Mouse (Mus musculus): ENCODE results near the gene Gm28374. TPM values are rescaled to one million over a fixed set of nuclear protein-coding genes. Genes with fewer than 3 reads are reported as not detected.
A peak's percentile ranks its signal among the peaks of the same experiment; 100 is the strongest.

The Gm28374 gene
- polyA plus RNA-seq, 1 experiment from 2014 or later, result 1.9 TPM

DNA sequence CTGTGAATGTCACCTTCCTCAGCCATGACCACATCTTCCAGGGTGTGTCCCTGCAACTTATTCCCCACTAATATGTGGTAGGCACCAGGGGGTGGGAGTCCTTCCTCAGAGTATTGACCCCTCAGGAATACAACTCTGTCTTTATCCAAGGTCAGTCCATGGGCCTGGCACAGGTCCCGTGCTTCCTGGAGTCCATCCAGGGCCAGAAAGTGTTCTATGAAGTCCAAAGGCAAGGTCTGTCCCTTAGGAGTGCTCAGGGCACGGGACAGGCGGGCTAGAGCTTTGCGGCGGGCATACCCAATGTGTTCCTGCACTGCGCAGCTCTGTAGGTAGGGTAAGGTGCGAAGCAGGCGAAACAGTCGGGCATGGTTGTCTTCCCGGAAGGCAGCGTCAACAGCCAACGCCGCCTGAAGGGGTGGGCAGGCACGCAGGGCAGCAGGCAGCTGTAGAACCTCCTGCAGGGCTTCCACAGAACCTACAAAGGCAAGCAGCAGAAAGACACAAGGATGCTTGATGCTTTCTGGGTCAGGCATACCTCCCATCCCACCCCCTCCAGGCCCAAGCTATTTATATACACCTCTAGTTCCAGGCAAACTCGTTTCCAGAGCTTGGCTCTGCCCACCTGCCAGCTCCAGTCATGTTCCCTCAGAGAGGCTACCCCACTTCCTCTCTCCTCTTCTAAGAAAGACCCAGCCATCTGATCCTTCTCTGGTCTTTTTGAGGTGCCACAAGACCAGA, 34.2 kb upstream of the Gm28374 start:
- no peak overlapping the region for H3K27ac ChIP-seq
- H3K4me1 ChIP-seq, result peaks cover 23% of the 10 kb centered on the region
- peak overlapping the region; percentile 91; the same call in 1 of the 2 replicates for H3K9ac ChIP-seq
- 91% methylated on average over 15 of the region's 15 CpGs for WGBS
- no peaks in the 10 kb centered on the region for H3K27me3 ChIP-seq
- no peak for ATAC-seq (ENCODE audit: low FRiP score, low read depth)
- no peaks in the 10 kb centered on the region for H3K9me3 ChIP-seq
- H3K4me3 ChIP-seq, result peak overlapping the region; percentile 90; the same call in 1 of the 2 replicates
- peak overlapping the region; percentile 90 for H3K4me2 ChIP-seq (replicated peaks)
- H3K36me3 ChIP-seq, result peaks cover 43% of the 10 kb centered on the region

DNA sequence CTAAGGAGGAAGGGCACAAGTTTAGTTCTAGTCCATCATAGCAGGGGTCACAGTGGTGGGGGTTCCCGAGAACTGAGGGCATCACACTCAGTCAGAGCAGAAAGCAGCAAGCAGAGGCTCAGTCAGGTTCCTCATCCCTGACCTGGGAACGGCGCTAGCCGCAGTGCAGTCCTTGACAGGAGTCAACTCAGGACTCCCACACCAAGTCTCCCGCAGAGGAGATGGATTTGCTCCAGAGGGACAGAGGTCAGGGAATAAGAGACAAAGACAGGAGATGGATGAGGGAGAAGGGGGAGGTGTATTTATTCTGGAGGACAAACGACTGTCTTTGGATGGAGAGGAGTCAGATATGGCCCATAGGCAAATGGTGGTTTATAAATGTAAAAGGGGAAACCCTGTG, 31.1 kb upstream of the Gm28374 start:
- no peak for ATAC-seq (ENCODE audit: low FRiP score, low read depth)
- Histone ChIP-seq H3K4me2 (replicated peaks) (no peak overlapping the region), H3K36me3 (peaks cover 38% of the 10 kb centered on the region), H3K4me3 (no peak overlapping the region), H3K4me1 (peaks cover 14% of the 10 kb centered on the region), H3K9me3 (no peaks in the 10 kb centered on the region), H3K9ac (no peak overlapping the region), H3K27ac (no peak overlapping the region), H3K27me3 (no peaks in the 10 kb centered on the region)
- WGBS, result 63% methylated on average over 6 of the region's 6 CpGs

DNA sequence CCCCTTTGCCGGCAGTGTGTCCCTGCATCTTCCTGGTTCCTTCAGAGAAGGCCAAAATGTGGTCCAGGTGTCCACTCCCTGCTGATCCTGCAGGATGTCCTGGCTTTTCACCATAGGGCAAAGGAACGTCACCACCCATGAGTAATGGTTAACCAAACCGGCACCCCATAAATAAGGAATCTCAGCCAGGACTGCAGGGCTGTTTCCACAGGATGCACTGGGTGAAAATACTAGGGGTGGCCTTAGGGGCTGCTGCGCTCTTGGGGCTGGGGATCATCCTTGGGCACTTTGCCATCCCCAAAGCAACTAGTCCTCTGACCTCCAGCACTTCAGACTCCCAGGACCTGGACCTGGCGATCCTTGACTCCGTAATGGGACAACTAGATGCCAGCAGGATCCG, 23.5 kb upstream of the Gm28374 start, which contains the start of gene Naaladl1:
Gene Naaladl1, plus strand, starts transcription at position 197 of the 400 bp plus-strand sequence.
- WGBS, result 77% methylated on average over 7 of the region's 7 CpGs
- Histone ChIP-seq H3K9me3 (no peaks in the 10 kb centered on the region), H3K27me3 (no peaks in the 10 kb centered on the region), H3K9ac (no peak within 1 kb of the TSS), H3K4me1 (no peaks in the 10 kb centered on the region), H3K36me3 (no peaks in the 10 kb centered on the region), H3K27ac (no peak within 1 kb of the TSS), H3K4me2 (replicated peaks) (no peak within 1 kb of the TSS), H3K4me3 (no peak within 1 kb of the TSS)
- ATAC-seq (ENCODE audit: low FRiP score, low read depth), result no peak

DNA sequence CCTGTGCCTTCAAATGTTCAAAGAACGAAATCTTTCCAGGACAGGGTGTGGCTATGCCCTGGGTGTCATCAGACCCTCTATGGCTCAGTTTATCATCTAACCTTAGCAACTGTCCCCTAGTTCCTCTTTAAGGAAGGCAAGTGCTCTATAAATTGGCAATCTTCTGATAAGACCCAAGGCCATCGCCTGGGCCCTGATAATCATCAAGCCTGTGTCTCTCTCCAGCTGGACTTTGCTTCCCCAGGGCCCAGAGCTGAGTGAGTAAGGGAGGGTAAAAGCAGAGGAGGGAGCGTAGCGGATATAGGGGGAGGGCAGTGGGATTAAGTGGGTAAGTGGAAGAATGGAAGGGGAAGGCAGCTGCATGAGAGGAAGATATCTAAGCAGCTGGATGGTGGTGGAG, 22.4 kb upstream of the Gm28374 start:
- peaks cover 5% of the 10 kb centered on the region; the same call in 1 of the 2 replicates for H3K36me3 ChIP-seq
- no peaks in the 10 kb centered on the region for H3K9me3 ChIP-seq
- no peaks in the 10 kb centered on the region for H3K4me1 ChIP-seq
- H3K4me3 ChIP-seq, result no peak overlapping the region
- H3K27me3 ChIP-seq, result no peaks in the 10 kb centered on the region
- WGBS, result 81% methylated on average over 4 of the region's 4 CpGs
- no peak for ATAC-seq (ENCODE audit: low FRiP score, low read depth)
- no peak overlapping the region for H3K9ac ChIP-seq
- no peak overlapping the region for H3K27ac ChIP-seq
- no peak overlapping the region for H3K4me2 ChIP-seq (replicated peaks)

DNA sequence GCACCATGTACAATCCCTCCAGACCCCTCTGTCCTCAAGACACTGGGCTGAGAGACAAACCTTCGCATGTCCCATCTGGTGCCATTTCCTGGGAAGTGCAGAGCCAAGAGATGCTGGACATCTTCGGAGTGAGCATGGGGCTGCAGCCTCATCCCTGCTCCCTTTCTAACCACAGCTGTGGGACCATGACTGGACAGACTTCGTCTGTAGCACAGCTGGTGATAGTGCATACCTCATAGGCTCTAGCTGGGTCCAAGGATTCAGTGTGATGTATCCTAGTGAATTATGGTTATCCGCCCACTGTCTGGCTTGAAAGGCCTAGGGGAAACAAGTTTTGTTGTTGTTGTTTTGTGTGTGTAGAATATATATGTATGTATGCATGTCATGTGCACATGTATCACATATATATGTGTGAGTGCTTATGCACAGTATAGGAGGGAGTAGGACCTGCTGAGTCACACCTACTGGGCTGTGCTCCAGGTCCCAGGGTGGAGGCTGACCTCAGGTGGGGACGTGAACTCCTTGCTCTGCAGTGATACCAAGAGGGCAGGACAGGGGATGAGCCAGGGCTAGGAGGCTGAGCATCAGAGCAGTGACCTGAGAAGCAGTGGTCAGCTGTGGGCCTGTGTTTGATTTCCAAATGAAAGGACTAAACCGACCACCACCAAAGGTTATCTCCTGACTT, 20.3 kb upstream of the Gm28374 start:
- H3K27ac ChIP-seq, result no peak overlapping the region
- no peak overlapping the region for H3K4me2 ChIP-seq (replicated peaks)
- no peak overlapping the region for H3K4me3 ChIP-seq
- H3K27me3 ChIP-seq, result no peaks in the 10 kb centered on the region
- 80% methylated on average over 6 of the region's 6 CpGs for whole genome bisulfite sequencing
- H3K4me1 ChIP-seq, result no peaks in the 10 kb centered on the region
- no peaks in the 10 kb centered on the region for H3K9me3 ChIP-seq
- ATAC-seq (ENCODE audit: low FRiP score, low read depth), result no peak
- no peak overlapping the region for H3K9ac ChIP-seq
- H3K36me3 ChIP-seq, result peaks cover 13% of the 10 kb centered on the region

DNA sequence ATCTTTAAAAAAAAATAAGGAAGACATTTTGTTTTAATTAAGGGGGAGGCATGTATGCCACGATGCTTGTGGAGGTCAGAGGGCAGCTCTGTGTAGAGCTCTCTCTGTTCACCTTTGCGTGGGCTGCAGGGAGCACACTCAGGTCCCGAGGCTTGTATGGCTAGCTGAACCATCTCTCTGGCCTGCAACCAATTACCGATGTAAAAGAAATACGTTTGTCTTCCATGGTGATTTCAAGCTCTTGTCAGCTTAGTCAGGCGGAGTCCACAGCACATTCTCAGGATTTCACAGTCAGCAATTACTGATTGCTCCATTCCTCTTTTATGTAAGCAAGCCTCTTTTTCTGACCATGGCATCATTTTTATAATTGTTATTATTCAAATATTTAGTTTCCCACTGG, 19.1 kb upstream of the Gm28374 start:
- Histone ChIP-seq H3K36me3 (peaks cover 13% of the 10 kb centered on the region), H3K4me3 (no peak overlapping the region), H3K9me3 (no peaks in the 10 kb centered on the region), H3K27ac (no peak overlapping the region), H3K27me3 (no peaks in the 10 kb centered on the region), H3K4me1 (no peaks in the 10 kb centered on the region), H3K9ac (no peak overlapping the region), H3K4me2 (replicated peaks) (no peak overlapping the region)
- 35% methylated on average over 6 of the region's 6 CpGs for WGBS
- ATAC-seq (ENCODE audit: low FRiP score, low read depth), result no peak

DNA sequence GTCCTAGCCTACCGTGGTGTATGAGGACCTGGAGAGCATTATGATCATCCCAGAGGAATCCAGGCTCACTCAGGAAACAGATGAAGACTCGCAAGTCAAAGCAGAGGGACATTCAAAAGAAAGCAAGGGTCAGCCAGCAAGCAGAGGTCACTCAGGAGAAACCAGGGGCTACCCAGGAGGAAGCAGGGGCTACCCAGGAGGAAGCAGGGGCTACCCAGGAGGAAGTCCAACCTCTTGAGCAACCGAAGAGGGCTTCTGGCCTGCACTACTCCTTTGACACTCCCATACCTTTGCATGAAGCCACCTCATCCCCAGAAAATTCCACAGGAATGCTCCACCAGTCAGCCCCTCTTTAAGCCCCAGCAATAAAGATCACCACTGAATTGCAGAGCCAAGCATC, 15.8 kb upstream of the Gm28374 start:
- 90% methylated on average over 3 of the region's 3 CpGs for WGBS
- H3K9ac ChIP-seq, result no peak overlapping the region
- H3K9me3 ChIP-seq, result no peaks in the 10 kb centered on the region
- H3K36me3 ChIP-seq, result peaks cover 39% of the 10 kb centered on the region
- no peak overlapping the region for H3K4me3 ChIP-seq
- H3K27me3 ChIP-seq, result no peaks in the 10 kb centered on the region
- H3K27ac ChIP-seq, result no peak overlapping the region
- H3K4me1 ChIP-seq, result no peaks in the 10 kb centered on the region
- no peak for ATAC-seq (ENCODE audit: low FRiP score, low read depth)
- H3K4me2 ChIP-seq (replicated peaks), result no peak overlapping the region

DNA sequence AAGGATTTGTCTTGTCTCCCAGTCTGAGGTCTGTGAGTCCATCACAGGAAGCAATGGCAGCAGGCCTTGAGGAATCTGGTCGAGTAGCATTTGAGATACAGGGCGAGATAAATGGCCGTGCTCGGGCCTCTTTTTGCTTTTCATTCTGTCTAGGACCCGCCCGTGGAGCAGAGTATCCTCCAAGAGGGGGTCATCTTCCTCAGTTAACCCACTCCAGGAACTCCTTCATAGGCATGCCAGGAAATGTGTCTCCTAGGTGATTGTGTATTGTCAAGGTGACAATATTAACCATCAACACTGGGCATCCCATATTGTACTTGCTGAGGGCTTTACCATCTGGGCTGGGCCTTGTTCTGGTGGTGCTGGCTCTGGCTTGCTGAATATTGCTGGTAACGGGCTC, 12.1 kb upstream of the Gm28374 start, which contains the start of gene AC131692.1:
Gene AC131692.1, plus strand, starts transcription at position 301 of the 400 bp plus-strand sequence.
- 0 out of 2 replicates have a peak within 1 kb of the TSS, but pooled peaks have one; percentile 25 for H3K9ac ChIP-seq
- H3K27me3 ChIP-seq, result no peaks in the 10 kb centered on the region
- H3K4me3 ChIP-seq, result no peak within 1 kb of the TSS
- ATAC-seq (ENCODE audit: low FRiP score, low read depth), result no peak
- WGBS, result 88% methylated on average over 7 of the region's 7 CpGs
- H3K27ac ChIP-seq, result no peak within 1 kb of the TSS
- no peak within 1 kb of the TSS for H3K4me2 ChIP-seq (replicated peaks)
- no peaks in the 10 kb centered on the region for H3K4me1 ChIP-seq
- no peaks in the 10 kb centered on the region for H3K9me3 ChIP-seq
- H3K36me3 ChIP-seq, result peaks cover 71% of the 10 kb centered on the region

DNA sequence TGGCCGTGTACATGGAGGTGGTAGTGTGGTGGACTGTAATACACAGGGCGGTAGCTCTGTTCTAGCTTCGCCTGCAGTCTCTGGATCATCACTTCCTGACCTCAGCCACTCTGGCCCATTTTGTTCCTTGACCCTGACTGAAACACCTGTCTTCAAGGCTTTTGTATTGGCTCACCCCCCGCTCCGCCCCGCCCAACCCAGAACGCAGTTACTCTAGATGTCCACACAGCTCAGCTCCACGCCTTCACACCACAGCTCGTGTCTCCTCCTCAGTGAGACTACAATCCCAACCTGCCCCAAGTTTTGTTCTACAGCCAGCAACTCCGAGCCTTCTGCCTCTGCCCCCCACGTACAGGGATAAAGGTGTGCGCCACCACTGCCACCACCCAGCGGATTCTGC, 6.8 kb upstream of the Gm28374 start:
- no peak for ATAC-seq (ENCODE audit: low FRiP score, low read depth)
- WGBS, result 95% methylated on average over 13 of the region's 13 CpGs

DNA sequence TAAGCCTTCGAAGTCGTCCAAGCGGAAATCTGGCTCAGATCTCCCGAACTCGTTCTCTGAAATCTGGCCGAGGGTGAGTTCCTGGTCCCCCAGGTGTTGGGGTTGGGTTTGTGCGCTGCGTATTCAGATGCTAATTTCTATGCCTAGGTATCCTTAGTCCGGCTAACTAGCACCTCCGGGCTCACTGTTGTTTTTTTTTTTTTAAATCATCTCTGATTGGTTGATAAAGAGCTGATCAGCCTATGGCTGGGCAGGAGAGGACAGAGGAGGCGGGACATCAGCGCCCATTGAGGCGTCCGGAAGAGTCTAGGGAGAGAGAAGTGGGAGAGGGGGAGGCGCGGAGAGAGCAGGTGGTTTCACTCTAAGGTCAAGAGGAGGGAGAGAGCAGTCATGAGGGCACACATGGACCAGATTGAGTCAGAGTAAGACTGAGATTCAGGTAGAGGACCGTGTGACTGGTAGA, 3.4 kb upstream of the Gm28374 start:
- Histone ChIP-seq H3K9ac (peak overlapping the region; percentile 68), H3K4me3 (peak overlapping the region; percentile 74), H3K36me3 (peaks cover 65% of the 10 kb centered on the region), H3K4me1 (peaks cover 24% of the 10 kb centered on the region), H3K4me2 (replicated peaks) (peak overlapping the region; percentile 86), H3K27me3 (no peaks in the 10 kb centered on the region), H3K9me3 (no peaks in the 10 kb centered on the region), H3K27ac (no peak overlapping the region; the same call in 1 of the 2 replicates)
- WGBS, result under 1% methylated on average over 17 of the region's 17 CpGs
- ATAC-seq (ENCODE audit: low FRiP score, low read depth), result peak; percentile 62

More for the DNA sequence above, 6.8 kb upstream of the Gm28374 start:
- H3K4me1 ChIP-seq, result peaks cover 17% of the 10 kb centered on the region
- H3K4me2 ChIP-seq (replicated peaks), result no peak overlapping the region
- H3K9me3 ChIP-seq, result no peaks in the 10 kb centered on the region
- H3K27ac ChIP-seq, result no peak overlapping the region
- H3K36me3 ChIP-seq, result peaks cover 68% of the 10 kb centered on the region
- H3K4me3 ChIP-seq, result no peak overlapping the region
- H3K27me3 ChIP-seq, result no peaks in the 10 kb centered on the region
- H3K9ac ChIP-seq, result no peak overlapping the region

DNA sequence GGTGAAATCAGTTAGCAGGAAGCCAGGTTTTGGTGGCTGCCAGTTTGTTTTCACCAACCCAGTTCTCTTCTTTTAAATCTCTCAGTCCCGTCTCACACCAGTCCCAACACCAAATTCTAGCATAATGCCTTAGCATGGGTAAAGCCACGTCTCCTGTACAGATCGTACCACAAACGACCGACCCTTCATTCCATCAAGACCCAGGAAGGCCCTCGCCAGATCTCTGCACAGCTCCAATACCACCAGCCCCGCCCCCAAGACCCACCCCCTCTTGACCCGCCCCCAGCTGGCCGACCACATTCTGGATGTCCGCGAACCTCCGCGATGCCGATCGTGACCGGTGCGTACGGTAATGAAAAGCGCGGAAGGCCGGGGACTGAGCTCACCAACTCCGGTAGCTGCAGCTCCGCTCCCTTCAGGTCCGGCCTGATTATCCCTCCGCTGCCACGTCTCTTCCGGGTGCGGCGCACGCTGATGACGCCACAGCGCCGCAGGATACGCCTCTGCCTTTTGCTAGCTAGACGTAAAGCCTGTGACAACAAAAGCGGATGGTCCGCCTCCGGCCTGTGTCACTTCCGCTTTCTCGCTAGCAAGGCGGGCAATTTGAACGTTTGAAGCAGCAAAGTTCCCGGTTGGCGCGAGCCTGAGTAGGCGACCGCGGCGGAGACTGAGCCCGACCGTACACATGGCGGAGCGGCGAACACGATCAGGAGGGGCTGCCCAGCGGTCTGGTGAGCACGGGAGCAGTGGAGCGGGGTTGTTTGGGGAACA, 2.6 kb upstream of the Gm28374 start, which contains the start of the genes Zfpl1 and Cdca5:
Gene Zfpl1, minus strand, starts transcription at position 479 of the 771 bp plus-strand sequence.
Gene Cdca5, plus strand, starts transcription at position 506 of the 771 bp plus-strand sequence.
- H3K9me3 ChIP-seq, result no peaks in the 10 kb centered on the region
- peak; percentile 91 for ATAC-seq (ENCODE audit: low FRiP score, low read depth)
- H3K36me3 ChIP-seq, result peaks cover 63% of the 10 kb centered on the region
- H3K4me1 ChIP-seq, result peaks cover 24% of the 10 kb centered on the region
- no peaks in the 10 kb centered on the region for H3K27me3 ChIP-seq
- peak within 1 kb of the TSS; percentile 74 for H3K4me3 ChIP-seq
- WGBS, result under 1% methylated on average over 58 of the region's 58 CpGs
- H3K9ac ChIP-seq, result peak within 1 kb of the TSS; percentile 78
- peak within 1 kb of the TSS; percentile 65; the same call in 1 of the 2 replicates for H3K27ac ChIP-seq
- peak within 1 kb of the TSS; percentile 89 for H3K4me2 ChIP-seq (replicated peaks)
